Mouse (Mus musculus): ENCODE data around the gene Gna11. TPM values are rescaled to one million over a fixed set of nuclear protein-coding genes. Genes with fewer than 3 reads are reported as not detected.

Gene Gna11
- polyA plus RNA-seq, 1 experiment from 2014 or later: 109 TPM

GRCm38 (mm10) chr10:81550257-81550656, 5.3 kb upstream of the Gna11 start:
- 9% methylated on average over 7 of the region's 7 CpGs for WGBS
- no peak for ATAC-seq (ENCODE audit: low FRiP score, low read depth)
- no peaks in the 10 kb centered on the region for H3K27me3 ChIP-seq
- no peaks in the 10 kb centered on the region for H3K9me3 ChIP-seq
- H3K4me1 ChIP-seq (replicated peaks): peaks cover 12% of the 10 kb centered on the region
- no peak overlapping the region for H3K4me2 ChIP-seq
- no peaks in the 10 kb centered on the region for H3K36me3 ChIP-seq
- no peak overlapping the region for H3K9ac ChIP-seq
- H3K27ac ChIP-seq (replicated peaks): no peak overlapping the region
- no peak overlapping the region for H3K4me3 ChIP-seq

GRCm38 (mm10) chr10:81548944-81549343, 4.0 kb upstream of the Gna11 start:
- H3K36me3 ChIP-seq: no peaks in the 10 kb centered on the region
- H3K4me3 ChIP-seq: no peak overlapping the region
- no peak for ATAC-seq (ENCODE audit: low FRiP score, low read depth)
- WGBS: 72% methylated on average over 5 of the region's 5 CpGs
- H3K9me3 ChIP-seq: no peaks in the 10 kb centered on the region
- H3K4me1 ChIP-seq (replicated peaks): peaks cover 15% of the 10 kb centered on the region
- no peak overlapping the region for H3K9ac ChIP-seq
- no peak overlapping the region for H3K4me2 ChIP-seq
- H3K27ac ChIP-seq (replicated peaks): no peak overlapping the region
- no peaks in the 10 kb centered on the region for H3K27me3 ChIP-seq

- Histone ChIP-seq H3K4me2 (no peak overlapping the region), H3K9ac (no peak overlapping the region), H3K4me3 (no peak overlapping the region), H3K27me3 (no peaks in the 10 kb centered on the region), H3K36me3 (no peaks in the 10 kb centered on the region), H3K9me3 (no peaks in the 10 kb centered on the region), H3K4me1 (replicated peaks) (peaks cover 34% of the 10 kb centered on the region), H3K27ac (replicated peaks) (no peak overlapping the region)
- WGBS: 93% methylated on average over 13 of the region's 13 CpGs
- ATAC-seq (ENCODE audit: low FRiP score, low read depth): no peak
These were observed 2.0 kb upstream of the Gna11 start for GRCm38 (mm10) chr10:81546788-81547571.

- H3K9ac ChIP-seq: no peak overlapping the region
- H3K4me3 ChIP-seq: no peak overlapping the region
- H3K27ac ChIP-seq (replicated peaks): no peak overlapping the region
- peaks cover 34% of the 10 kb centered on the region for H3K4me1 ChIP-seq (replicated peaks)
- H3K4me2 ChIP-seq: no peak overlapping the region
- ATAC-seq (ENCODE audit: low FRiP score, low read depth): no peak
- 85% methylated on average over 5 of the region's 5 CpGs for WGBS
- H3K27me3 ChIP-seq: no peaks in the 10 kb centered on the region
- H3K9me3 ChIP-seq: no peaks in the 10 kb centered on the region
- no peaks in the 10 kb centered on the region for H3K36me3 ChIP-seq
These were observed 1.3 kb upstream of the Gna11 start for GRCm38 (mm10) chr10:81546332-81546731.

GRCm38 (mm10) chr10:81544296-81545160, 462 bp downstream of the Gna11 start:
- no peaks in the 10 kb centered on the region for H3K9me3 ChIP-seq
- H3K27me3 ChIP-seq: no peaks in the 10 kb centered on the region
- peak overlapping the region; percentile 79 for H3K9ac ChIP-seq
- ATAC-seq (ENCODE audit: low FRiP score, low read depth): peak; percentile 4; the same call in 1 of the 2 replicates
- H3K36me3 ChIP-seq: no peaks in the 10 kb centered on the region
- H3K4me3 ChIP-seq: peak overlapping the region; percentile 88
- peak overlapping the region; percentile 89 for H3K27ac ChIP-seq (replicated peaks)
- H3K4me2 ChIP-seq: peak overlapping the region; percentile 92
- peaks cover 40% of the 10 kb centered on the region for H3K4me1 ChIP-seq (replicated peaks)
- under 1% methylated on average over 87 of the region's 93 CpGs for WGBS

- H3K9me3 ChIP-seq: no peaks in the 10 kb centered on the region
- H3K4me3 ChIP-seq: peak overlapping the region; percentile 88
- H3K4me1 ChIP-seq (replicated peaks): peaks cover 40% of the 10 kb centered on the region
- no peaks in the 10 kb centered on the region for H3K27me3 ChIP-seq
- no peaks in the 10 kb centered on the region for H3K36me3 ChIP-seq
- peak overlapping the region; percentile 79 for H3K9ac ChIP-seq
- H3K4me2 ChIP-seq: peak overlapping the region; percentile 92
- ATAC-seq (ENCODE audit: low FRiP score, low read depth): no peak
- 0 out of 2 replicates have a peak overlapping the region, but pooled peaks have one; percentile 89 for H3K27ac ChIP-seq (replicated peaks)
- 62% methylated on average over 1 of the region's 1 CpGs for WGBS
These were observed 1.4 kb downstream of the Gna11 start for GRCm38 (mm10) chr10:81543633-81544032.

GRCm38 (mm10) chr10:81542727-81543460, 2.1 kb downstream of the Gna11 start:
- Histone ChIP-seq H3K27ac (replicated peaks) (no peak overlapping the region), H3K9me3 (no peaks in the 10 kb centered on the region), H3K4me1 (replicated peaks) (peaks cover 40% of the 10 kb centered on the region), H3K36me3 (no peaks in the 10 kb centered on the region), H3K4me3 (peak overlapping the region; percentile 88), H3K27me3 (no peaks in the 10 kb centered on the region), H3K4me2 (peak overlapping the region; percentile 92), H3K9ac (peak overlapping the region; percentile 79; the same call in 1 of the 2 replicates)
- WGBS: 82% methylated on average over 7 of the region's 7 CpGs
- no peak for ATAC-seq (ENCODE audit: low FRiP score, low read depth)

GRCm38 (mm10) chr10:81541803-81542202, 3.2 kb downstream of the Gna11 start:
- Histone ChIP-seq H3K36me3 (no peaks in the 10 kb centered on the region), H3K9me3 (no peaks in the 10 kb centered on the region), H3K9ac (no peak overlapping the region), H3K4me1 (replicated peaks) (peaks cover 40% of the 10 kb centered on the region), H3K27ac (replicated peaks) (no peak overlapping the region), H3K4me3 (no peak overlapping the region), H3K27me3 (no peaks in the 10 kb centered on the region), H3K4me2 (peak overlapping the region; percentile 15; the same call in 1 of the 2 replicates)
- no peak for ATAC-seq (ENCODE audit: low FRiP score, low read depth)
- WGBS: 86% methylated on average over 10 of the region's 10 CpGs

- peaks cover 40% of the 10 kb centered on the region for H3K4me1 ChIP-seq (replicated peaks)
- H3K9ac ChIP-seq: no peak overlapping the region
- no peak for ATAC-seq (ENCODE audit: low FRiP score, low read depth)
- H3K27ac ChIP-seq (replicated peaks): no peak overlapping the region
- peak overlapping the region; percentile 15; the same call in 1 of the 2 replicates for H3K4me2 ChIP-seq
- H3K9me3 ChIP-seq: no peaks in the 10 kb centered on the region
- H3K36me3 ChIP-seq: no peaks in the 10 kb centered on the region
- H3K4me3 ChIP-seq: no peak overlapping the region
- WGBS: 86% methylated on average over 5 of the region's 5 CpGs
- no peaks in the 10 kb centered on the region for H3K27me3 ChIP-seq
These were observed 3.6 kb downstream of the Gna11 start for GRCm38 (mm10) chr10:81541363-81541762.

GRCm38 (mm10) chr10:81538321-81539048, 6.5 kb downstream of the Gna11 start:
- 93% methylated on average over 3 of the region's 3 CpGs for WGBS
- H3K4me1 ChIP-seq (replicated peaks): peaks cover 28% of the 10 kb centered on the region
- no peak overlapping the region for H3K4me2 ChIP-seq
- H3K27me3 ChIP-seq: no peaks in the 10 kb centered on the region
- no peak overlapping the region for H3K27ac ChIP-seq (replicated peaks)
- H3K4me3 ChIP-seq: no peak overlapping the region
- no peak overlapping the region for H3K9ac ChIP-seq
- H3K9me3 ChIP-seq: no peaks in the 10 kb centered on the region
- H3K36me3 ChIP-seq: no peaks in the 10 kb centered on the region
- no peak for ATAC-seq (ENCODE audit: low FRiP score, low read depth)

GRCm38 (mm10) chr10:81537429-81537828, 7.6 kb downstream of the Gna11 start:
- H3K4me3 ChIP-seq: no peak overlapping the region
- no peak overlapping the region for H3K9ac ChIP-seq
- no peaks in the 10 kb centered on the region for H3K9me3 ChIP-seq
- peaks cover 17% of the 10 kb centered on the region for H3K4me1 ChIP-seq (replicated peaks)
- 95% methylated on average over 2 of the region's 2 CpGs for WGBS
- ATAC-seq (ENCODE audit: low FRiP score, low read depth): no peak
- H3K27me3 ChIP-seq: no peaks in the 10 kb centered on the region
- no peak overlapping the region for H3K4me2 ChIP-seq
- no peak overlapping the region for H3K27ac ChIP-seq (replicated peaks)
- H3K36me3 ChIP-seq: no peaks in the 10 kb centered on the region

Data from hindbrain, embryonic 15.5 days (tissue).